Mouse (Mus musculus): ENCODE data around the gene Naip1.
"Not testable (repeated sequence)": the region's sequence is repeated elsewhere in the genome, so short reads cannot be mapped to it uniquely, and the experiment has no call there.

Gene Naip1

GRCm38 (mm10) chr13:100391021-100391420, 61.6 kb downstream of the Naip1 start:
- DNase-seq, result not testable (repeated sequence)

- DNase-seq, result no peak
Measured at GRCm38 (mm10) chr13:100370536-100370935, 82.1 kb downstream of the Naip1 start.
